ENCODE assay signal across 8 mouse cellular contexts in the genomic region with DNA sequence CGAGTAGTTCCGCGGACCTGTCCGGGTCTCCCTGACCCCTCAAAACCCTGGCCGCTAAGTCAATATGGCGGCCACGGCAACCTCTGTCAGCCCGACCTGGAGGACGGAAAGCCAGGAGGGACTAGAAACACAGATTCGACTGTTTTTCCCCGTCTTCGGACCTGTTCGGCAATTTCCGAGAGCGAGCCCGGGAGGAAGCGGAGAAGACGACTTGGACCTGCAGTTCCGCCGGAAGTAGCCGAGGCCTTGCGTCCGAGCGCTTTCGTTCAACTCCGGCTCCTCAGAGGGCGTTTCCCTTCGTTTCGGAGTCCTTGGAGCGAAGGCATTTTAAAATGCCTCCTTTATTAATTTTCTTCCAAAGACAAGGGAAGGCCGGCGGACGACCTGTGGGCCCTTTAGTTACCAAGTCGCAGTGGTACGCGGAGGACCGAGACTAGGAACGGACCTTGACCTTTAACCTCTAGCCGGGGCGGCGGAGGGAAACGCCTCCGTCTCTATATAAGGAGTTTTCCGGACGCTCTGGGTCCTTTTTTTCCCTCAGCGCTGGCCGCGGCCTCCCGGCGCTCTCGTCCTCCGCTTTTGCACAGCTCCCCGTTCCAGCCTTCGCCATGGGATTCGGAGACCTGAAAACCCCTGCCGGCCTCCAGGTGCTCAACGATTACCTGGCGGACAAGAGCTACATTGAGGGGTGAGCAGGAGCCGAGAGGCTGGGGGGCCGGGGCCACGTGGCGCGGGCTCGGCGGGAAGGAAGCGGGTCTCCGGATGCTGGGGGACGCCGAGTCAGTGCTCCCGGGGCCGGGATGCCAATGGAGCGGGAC. TPM values are rescaled to one million over a fixed set of nuclear protein-coding genes. Genes with fewer than 3 reads are reported as not detected.
A peak's percentile ranks its signal among the peaks of the same experiment; 100 is the strongest.
DNase-seq lines count a peak whose midpoint lies in the region; ATAC-seq lines count a peak whose summit lies in the region.

A gene (plus strand): TSS at position 222 of the 818 bp plus-strand sequence.
A gene (minus strand): TSS at position 230 of the 818 bp plus-strand sequence.

- DNase-seq in ES-CJ7 (ENCODE audit: low read depth, low spot score), result peak; percentile 99
- DNase-seq in cerebellum, adult 11 months, result peak; percentile 98
- peak; percentile 99 for DNase-seq in forebrain, embryonic 14.5 days (ENCODE audit: low spot score)
- peak; percentile 94 to 97 for DNase-seq in heart, postnatal 14 days
- peak; percentile 98 for DNase-seq in layer of hippocampus, adult 11-12 months (ENCODE audit: low spot score)
- peak; percentile 97 to 98 for DNase-seq in lung, adult 18-20 months
- DNase-seq in testis, postnatal 14 days (ENCODE audit: low spot score), result peak; percentile 98

- intact Hi-C loops in heart, postnatal 14 days (cut with DNase I), result no loop called here

- peaks cover 28% of the 10 kb centered on the region for H3K36me3 ChIP-seq in forebrain, embryonic 14.5 days (ENCODE audit: control insufficient read depth, insufficient read depth, low read length)
- H3K36me3 ChIP-seq in neural tube, embryonic 15.5 days, result peaks cover 20% of the 10 kb centered on the region

- 0% methylated on average over 72 of the region's 72 CpGs for WGBS in forebrain, embryonic 14.5 days
- under 1% methylated on average over 72 of the region's 72 CpGs for WGBS in neural tube, embryonic 15.5 days

- H3K4me2 ChIP-seq in forebrain, embryonic 14.5 days (ENCODE audit: low read length), result peak within 1 kb of the TSS; percentile 82
- H3K4me2 ChIP-seq in neural tube, embryonic 15.5 days, result peak within 1 kb of the TSS; percentile 76

- peak within 1 kb of the TSS; percentile 97 for H3K9ac ChIP-seq in forebrain, embryonic 14.5 days (ENCODE audit: low read length)
- peak within 1 kb of the TSS; percentile 97 for H3K9ac ChIP-seq in neural tube, embryonic 15.5 days (replicated peaks)

- peak within 1 kb of the TSS; percentile 98 for H3K4me3 ChIP-seq in forebrain, embryonic 14.5 days (ENCODE audit: low read depth, low read length)
- peak within 1 kb of the TSS; percentile 97 for H3K4me3 ChIP-seq in neural tube, embryonic 15.5 days (replicated peaks)

- H3K9me3 ChIP-seq in forebrain, embryonic 14.5 days (replicated peaks; ENCODE audit: control insufficient read depth, low read length), result no peaks in the 10 kb centered on the region
- H3K9me3 ChIP-seq in neural tube, embryonic 15.5 days (replicated peaks), result no peaks in the 10 kb centered on the region

- peaks cover 18% of the 10 kb centered on the region for H3K4me1 ChIP-seq in forebrain, embryonic 14.5 days (ENCODE audit: control insufficient read depth, insufficient read depth, low read length)
- H3K4me1 ChIP-seq in neural tube, embryonic 15.5 days, result peaks cover 30% of the 10 kb centered on the region

- peak; percentile 89 for ATAC-seq in forebrain, embryonic 14.5 days
- peak; percentile 91 for ATAC-seq in neural tube, embryonic 15.5 days (ENCODE audit: low FRiP score)

- peak within 1 kb of the TSS; percentile 70; the same call in 1 of the 2 replicates for H3K27ac ChIP-seq in forebrain, embryonic 14.5 days (ENCODE audit: low read depth, low read length)
- peak within 1 kb of the TSS; percentile 92 for H3K27ac ChIP-seq in neural tube, embryonic 15.5 days (replicated peaks)

- no peaks in the 10 kb centered on the region for H3K27me3 ChIP-seq in forebrain, embryonic 14.5 days (replicated peaks; ENCODE audit: control insufficient read depth, insufficient read depth, low read length)
- no peaks in the 10 kb centered on the region for H3K27me3 ChIP-seq in neural tube, embryonic 15.5 days (replicated peaks)

RNA-seq across cellular contexts. Expression of the first gene that starts in this region (rescaled TPM):
- 531 and 625 TPM in 2 replicates for polyA plus RNA-seq in forebrain, embryonic 14.5 days (2014; fragmentation: Nextera tagmentation; extraction: Ambion mirVana)
- total RNA-seq in heart, postnatal 14 days (2021), result 100 to 1,000 TPM; 353 to 397 TPM
- 484 and 500 TPM in 2 replicates for polyA plus RNA-seq in neural tube, embryonic 15.5 days (2015; fragmentation: Nextera tagmentation; extraction: Ambion mirVana)

RNA-seq across cellular contexts. Expression of the second gene that starts in this region (rescaled TPM):
- 118 and 126 TPM in 2 replicates for polyA plus RNA-seq in forebrain, embryonic 14.5 days (2014; fragmentation: Nextera tagmentation; extraction: Ambion mirVana)
- 100 to 1,000 TPM; 776 to 791 TPM for total RNA-seq in heart, postnatal 14 days (2021)
- 160 and 161 TPM in 2 replicates for polyA plus RNA-seq in neural tube, embryonic 15.5 days (2015; fragmentation: Nextera tagmentation; extraction: Ambion mirVana)

Comparison
In these comparisons a context has a peak if more than half of its experiments do, and no peak if none do; other contexts are left out.
1. Peak in every context shown above with its lines: DNase-seq, ATAC-seq, H3K4me3 ChIP-seq and H3K27ac ChIP-seq.